Mouse (Mus musculus): ENCODE measurements at regions not wholly inside any gene's neighbourhood (a gene's known extent, or its start where the extent isn't known, plus 50 kb on each side); places are given as distances from the start of the nearest gene placed in this dataset.

GRCm38 (mm10) chr12:15640320-15640719, 176.4 kb downstream of the Trib2 start:
- TF ChIP-seq EP300 (optimal IDR thresholded peaks at IDR 0.05) = no peak
- no peak for TF ChIP-seq CTCF (IDR thresholded peaks at IDR 0.05; ENCODE audit: low read depth)
